Mouse (Mus musculus) kidney, embryonic 15.5 days (tissue): Measurements from ENCODE around the gene Klrg1. TPM values are rescaled to one million over a fixed set of nuclear protein-coding genes. Genes with fewer than 3 reads are reported as not detected.

Experiments used
- ATAC-seq: fragments of 200-750 bp; cut with Nextera tagmentation; replicated peaks from 2 replicates; pipeline ENCODE4 v1.8.0; 2017; ENCODE audit warnings: moderate TSS enrichment; ENCODE audit not compliant: low FRiP score
- H3K27ac ChIP-seq: fragments of 300-500 bp; sonication (generic); 2 replicates; pipeline ENCODE4 v1.5.1; 2015; ENCODE audit warnings: mild to moderate bottlenecking, inconsistent platforms
- H3K27me3 ChIP-seq: fragments of 300-500 bp; sonication (generic); 2 replicates; pipeline ENCODE4 v1.6.1; 2015; ENCODE audit warnings: inconsistent platforms
- H3K36me3 ChIP-seq: fragments of 300-500 bp; sonication (generic); 2 replicates; pipeline ENCODE4 v1.6.1; 2015; ENCODE audit warnings: inconsistent platforms
- H3K4me1 ChIP-seq: fragments of 300-500 bp; sonication (generic); 2 replicates; pipeline ENCODE4 v1.6.1; 2015; ENCODE audit warnings: inconsistent platforms
- H3K4me2 ChIP-seq: fragments of 300-500 bp; sonication (generic); 2 replicates; pipeline ENCODE4 v1.6.1; 2015; ENCODE audit warnings: moderate library complexity, mild to moderate bottlenecking, inconsistent platforms
- H3K4me3 ChIP-seq: fragments of 300-500 bp; sonication (generic); replicated peaks from 2 replicates; pipeline ENCODE4 v1.5.1; 2015; ENCODE audit warnings: mild to moderate bottlenecking, inconsistent platforms
- H3K9ac ChIP-seq: fragments of 300-500 bp; sonication (generic); 2 replicates; pipeline ENCODE4 v1.6.1; 2015; ENCODE audit warnings: mild to moderate bottlenecking, inconsistent platforms
- H3K9me3 ChIP-seq: fragments of 300-500 bp; sonication (generic); replicated peaks from 2 replicates; pipeline ENCODE4 v1.6.1; 2016; ENCODE audit warnings: inconsistent platforms
- WGBS: fragments of 180-500 bp; shearing (Covaris S2); methylation state at CpG from one replicate; pipeline ENCODE4 v1.1.7; 2015; ENCODE audit warnings: mixed read lengths; 5-methylcytosine and 5-hydroxymethylcytosine counted together
- polyA plus RNA-seq: library from polyadenylated mRNA; unstranded; fragments of >200 nt; fragmentation: Nextera tagmentation; extraction: Ambion mirVana; gene quantifications from 2 replicates; pipeline ENCODE4 v1.2.1, GENCODE M21; 2015

The Klrg1 gene
- polyA plus RNA-seq, 1 experiment from 2014 or later: not detected

DNA sequence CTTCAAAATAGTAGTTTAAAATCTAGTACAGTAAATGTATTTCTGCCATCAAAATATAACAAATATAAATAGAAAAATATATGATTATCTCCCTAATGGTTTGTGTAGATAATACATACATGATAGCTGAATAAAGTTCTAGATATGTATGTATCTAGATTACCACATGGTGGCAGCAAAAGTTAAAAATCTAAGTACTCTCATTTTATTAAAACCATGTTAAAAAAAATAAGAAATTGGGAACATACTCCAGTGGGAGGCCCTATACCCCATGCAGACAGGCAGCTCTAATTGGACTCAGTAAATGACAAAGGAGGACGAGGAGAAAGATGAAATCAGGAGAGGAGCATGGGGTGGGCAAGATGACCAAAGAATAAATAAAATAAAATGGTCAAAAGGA, 30.5 kb downstream of the Klrg1 start:
- Histone ChIP-seq H3K27ac (no peak overlapping the region), H3K36me3 (no peaks in the 10 kb centered on the region), H3K4me2 (no peak overlapping the region), H3K27me3 (no peaks in the 10 kb centered on the region), H3K9ac (no peak overlapping the region), H3K9me3 (no peaks in the 10 kb centered on the region), H3K4me3 (no peak overlapping the region), H3K4me1 (no peaks in the 10 kb centered on the region)
- 48% methylated on average over 1 of the region's 1 CpGs for WGBS
- ATAC-seq: no peak

DNA sequence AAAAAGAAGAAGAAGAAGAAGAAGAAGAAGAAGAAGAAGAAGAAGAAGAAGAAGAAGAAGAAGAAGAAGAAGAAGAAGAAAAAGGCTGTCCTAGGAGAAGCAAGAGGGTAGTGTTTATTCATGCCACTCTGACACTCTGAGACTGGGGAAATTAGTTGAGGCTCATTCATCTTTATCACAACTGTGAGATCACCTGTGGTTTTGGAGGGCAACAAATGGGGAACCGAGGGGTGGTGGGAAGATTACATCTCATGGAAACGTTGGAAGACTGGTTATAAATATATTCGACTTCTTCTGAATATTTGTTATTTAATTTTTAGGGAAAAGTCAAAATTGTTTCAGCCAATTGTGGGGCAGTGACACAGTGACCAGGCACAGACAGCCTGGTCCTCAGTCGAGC, 32.6 kb downstream of the Klrg1 start:
- no peaks in the 10 kb centered on the region for H3K9me3 ChIP-seq
- ATAC-seq: no peak
- 76% methylated on average over 4 of the region's 4 CpGs for WGBS

More for the DNA sequence above, 32.6 kb downstream of the Klrg1 start:
- Histone ChIP-seq H3K4me2 (no peak overlapping the region), H3K27me3 (no peaks in the 10 kb centered on the region), H3K27ac (no peak overlapping the region), H3K4me3 (no peak overlapping the region), H3K4me1 (no peaks in the 10 kb centered on the region), H3K36me3 (no peaks in the 10 kb centered on the region), H3K9ac (no peak overlapping the region)

Other genes starting within 250 kb of the Klrg1 start
- 113 and 116 TPM in 2 replicates for gene M6pr, start 25.8 kb upstream of the Klrg1 start, polyA plus RNA-seq
- 18.1 and 21.1 TPM in 2 replicates for gene Phc1, start 57.7 kb upstream of the Klrg1 start, polyA plus RNA-seq
- 15.3 and 16.2 TPM in 2 replicates for gene Rimklb, start 215.9 kb upstream of the Klrg1 start, polyA plus RNA-seq
- gene Mfap5, start 223.0 kb upstream of the Klrg1 start, polyA plus RNA-seq: 23.4 and 32.8 TPM in 2 replicates